Mouse (Mus musculus): ENCODE measurements at regions not wholly inside any gene's neighbourhood (a gene's known extent, or its start where the extent isn't known, plus 50 kb on each side); places are given as distances from the start of the nearest gene placed in this dataset.

DNA sequence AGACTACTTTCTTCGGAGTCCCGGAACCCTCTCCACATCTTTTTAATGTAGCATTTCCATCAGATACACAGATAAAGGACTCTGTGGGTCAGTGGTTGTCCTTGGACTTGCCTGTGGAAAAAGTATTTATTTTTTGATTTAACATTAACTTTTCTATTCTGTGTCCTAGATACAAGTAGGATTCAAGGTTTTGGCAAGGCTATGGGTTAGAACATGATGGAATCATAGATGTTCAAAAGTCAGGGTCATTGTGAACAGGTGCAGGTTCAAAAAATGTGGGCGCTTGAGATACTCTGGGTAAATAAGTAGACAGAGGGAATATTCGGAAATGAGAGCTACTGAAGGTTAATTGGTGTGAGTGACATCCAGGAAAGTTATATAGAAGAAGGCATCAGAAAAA is 347.7 kb downstream of the Cypt12 start:
- Histone ChIP-seq H3K4me3 (no peak overlapping the region), H3K4me2 (replicated peaks) (no peak overlapping the region), H3K9ac (replicated peaks) (no peak overlapping the region), H3K9me3 (no peaks in the 10 kb centered on the region), H3K27ac (replicated peaks) (no peak overlapping the region), H3K27me3 (no peaks in the 10 kb centered on the region), H3K36me3 (no peaks in the 10 kb centered on the region), H3K4me1 (no peaks in the 10 kb centered on the region)
- 94% methylated on average over 4 of the region's 4 CpGs for WGBS
- no peak for ATAC-seq (ENCODE audit: low FRiP score, low read depth)

DNA sequence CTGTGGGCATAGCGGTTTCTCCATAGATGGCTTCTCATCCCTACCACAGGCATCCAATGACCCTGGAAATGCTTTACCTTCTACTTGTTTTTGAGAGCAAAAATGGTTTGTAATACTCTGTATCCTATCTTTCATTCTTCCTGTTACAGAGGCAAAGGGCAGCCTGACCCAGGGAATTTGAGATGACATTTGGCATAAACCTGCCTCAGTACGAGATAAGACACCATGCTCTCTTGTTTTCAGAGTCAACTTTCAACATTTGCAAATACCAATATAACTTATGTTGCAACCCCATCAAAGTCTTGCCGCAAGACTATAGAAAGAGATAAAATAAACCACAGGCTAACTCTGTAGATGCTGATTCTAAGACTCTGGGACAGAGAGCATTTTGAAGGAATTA is 350.5 kb downstream of the Cypt12 start:
- ATAC-seq (ENCODE audit: low FRiP score, low read depth): no peak
- Histone ChIP-seq H3K4me1 (no peaks in the 10 kb centered on the region), H3K4me3 (no peak overlapping the region), H3K27me3 (no peaks in the 10 kb centered on the region), H3K4me2 (replicated peaks) (no peak overlapping the region), H3K9ac (replicated peaks) (no peak overlapping the region), H3K27ac (replicated peaks) (no peak overlapping the region), H3K36me3 (no peaks in the 10 kb centered on the region), H3K9me3 (no peaks in the 10 kb centered on the region)
- 90% methylated on average over 3 of the region's 3 CpGs for WGBS

DNA sequence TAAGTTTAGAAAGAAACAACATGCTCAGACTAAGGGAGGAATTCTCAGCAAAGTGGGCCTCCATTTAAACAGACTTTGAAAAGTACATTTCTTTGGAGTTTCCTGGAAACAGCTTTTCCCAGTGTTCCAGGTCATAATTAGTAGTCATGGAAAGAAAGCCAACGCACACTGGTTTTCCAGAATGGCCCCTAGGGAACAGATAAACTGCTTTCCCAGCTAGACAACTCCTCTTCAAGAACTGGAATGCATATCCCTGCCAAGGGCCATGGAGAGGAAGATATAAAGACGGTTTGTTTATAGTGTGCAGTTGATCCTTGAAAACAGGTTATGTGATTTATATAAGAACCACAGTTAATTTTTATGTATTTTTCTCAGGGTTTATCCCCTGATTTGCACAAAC is 351.3 kb downstream of the Cypt12 start:
- ATAC-seq (ENCODE audit: low FRiP score, low read depth): no peak

GRCm38 (mm10) chr3:18319433-18319832 is 371.2 kb downstream of the Cypt12 start:
- H3K9me3 ChIP-seq: no peaks in the 10 kb centered on the region; the same call in 1 of the 2 replicates
- no peaks in the 10 kb centered on the region for H3K4me1 ChIP-seq
- no peaks in the 10 kb centered on the region for H3K36me3 ChIP-seq
- no peak overlapping the region for H3K9ac ChIP-seq (replicated peaks)
- no peak overlapping the region for H3K27ac ChIP-seq (replicated peaks)
- no peak for ATAC-seq (ENCODE audit: low FRiP score, low read depth)
- H3K4me2 ChIP-seq (replicated peaks): no peak overlapping the region
- H3K27me3 ChIP-seq: no peaks in the 10 kb centered on the region
- H3K4me3 ChIP-seq: no peak overlapping the region
- 85% methylated on average over 2 of the region's 2 CpGs for WGBS

More for the DNA sequence above, 351.3 kb downstream of the Cypt12 start:
- no peak overlapping the region for H3K9ac ChIP-seq (replicated peaks)
- no peaks in the 10 kb centered on the region for H3K27me3 ChIP-seq
- no peak overlapping the region for H3K27ac ChIP-seq (replicated peaks)
- H3K4me2 ChIP-seq (replicated peaks): no peak overlapping the region
- H3K4me1 ChIP-seq: no peaks in the 10 kb centered on the region
- H3K36me3 ChIP-seq: no peaks in the 10 kb centered on the region
- 74% methylated on average over 2 of the region's 2 CpGs for WGBS
- no peaks in the 10 kb centered on the region for H3K9me3 ChIP-seq
- no peak overlapping the region for H3K4me3 ChIP-seq

DNA sequence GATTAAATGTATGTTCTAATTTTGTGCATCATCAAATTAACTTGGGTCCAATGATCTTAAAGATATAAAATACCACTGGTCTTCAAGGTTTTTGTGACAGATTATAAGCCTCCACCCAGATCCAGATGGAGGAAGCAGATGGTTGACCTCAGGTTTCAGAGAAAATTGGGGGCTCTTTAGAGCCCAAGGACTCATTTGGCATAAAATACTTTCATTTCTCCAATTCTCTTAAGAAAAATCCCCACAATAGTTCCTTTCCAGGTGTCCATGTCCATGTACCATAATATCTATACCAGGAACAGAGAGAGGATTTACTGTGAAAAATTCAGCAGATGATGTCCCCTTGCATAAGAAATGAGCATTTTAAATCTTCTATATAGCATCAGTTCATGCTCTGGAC is 385.0 kb downstream of the Cypt12 start:
- Histone ChIP-seq H3K27me3 (no peaks in the 10 kb centered on the region), H3K4me2 (replicated peaks) (no peak overlapping the region), H3K36me3 (no peaks in the 10 kb centered on the region), H3K4me3 (no peak overlapping the region), H3K9me3 (no peaks in the 10 kb centered on the region), H3K9ac (replicated peaks) (no peak overlapping the region), H3K4me1 (no peaks in the 10 kb centered on the region), H3K27ac (replicated peaks) (no peak overlapping the region)
- ATAC-seq (ENCODE audit: low FRiP score, low read depth): no peak

- no peak overlapping the region for H3K9ac ChIP-seq (replicated peaks)
- 41% methylated on average over 1 of the region's 1 CpGs for WGBS
- no peak for ATAC-seq (ENCODE audit: low FRiP score, low read depth)
Observed at GRCm38 (mm10) chr3:18339189-18339588, 391.0 kb downstream of the Cypt12 start.

GRCm38 (mm10) chr3:18341757-18342156 is 393.5 kb downstream of the Cypt12 start:
- no peak overlapping the region for H3K27ac ChIP-seq (replicated peaks)
- no peaks in the 10 kb centered on the region for H3K9me3 ChIP-seq
- H3K4me3 ChIP-seq: no peak overlapping the region
- no peaks in the 10 kb centered on the region for H3K27me3 ChIP-seq
- H3K4me1 ChIP-seq: no peaks in the 10 kb centered on the region
- no peak for ATAC-seq (ENCODE audit: low FRiP score, low read depth)
- H3K36me3 ChIP-seq: no peaks in the 10 kb centered on the region
- WGBS: 84% methylated on average over 8 of the region's 8 CpGs
- H3K9ac ChIP-seq (replicated peaks): no peak overlapping the region
- no peak overlapping the region for H3K4me2 ChIP-seq (replicated peaks)

More at GRCm38 (mm10) chr3:18339189-18339588, 391.0 kb downstream of the Cypt12 start:
- no peak overlapping the region for H3K27ac ChIP-seq (replicated peaks)
- H3K36me3 ChIP-seq: no peaks in the 10 kb centered on the region
- H3K27me3 ChIP-seq: no peaks in the 10 kb centered on the region
- H3K4me2 ChIP-seq (replicated peaks): no peak overlapping the region
- H3K9me3 ChIP-seq: no peaks in the 10 kb centered on the region
- no peaks in the 10 kb centered on the region for H3K4me1 ChIP-seq
- no peak overlapping the region for H3K4me3 ChIP-seq

GRCm38 (mm10) chr3:18378014-18379005 is 430.1 kb downstream of the Cypt12 start:
- Histone ChIP-seq H3K4me1 (no peaks in the 10 kb centered on the region), H3K9ac (replicated peaks) (no peak overlapping the region), H3K9me3 (no peaks in the 10 kb centered on the region), H3K27me3 (no peaks in the 10 kb centered on the region), H3K4me3 (no peak overlapping the region), H3K4me2 (replicated peaks) (no peak overlapping the region), H3K36me3 (no peaks in the 10 kb centered on the region), H3K27ac (replicated peaks) (no peak overlapping the region)
- ATAC-seq (ENCODE audit: low FRiP score, low read depth): 0 out of 2 replicates have a peak, but pooled peaks have one; percentile 34
- 87% methylated on average over 8 of the region's 8 CpGs for WGBS

- Histone ChIP-seq H3K9me3 (no peaks in the 10 kb centered on the region), H3K36me3 (no peaks in the 10 kb centered on the region), H3K4me1 (no peaks in the 10 kb centered on the region), H3K9ac (replicated peaks) (no peak overlapping the region), H3K27ac (replicated peaks) (no peak overlapping the region), H3K4me3 (no peak overlapping the region), H3K27me3 (no peaks in the 10 kb centered on the region), H3K4me2 (replicated peaks) (no peak overlapping the region)
- WGBS: 88% methylated on average over 4 of the region's 4 CpGs
- no peak for ATAC-seq (ENCODE audit: low FRiP score, low read depth)
Observed at GRCm38 (mm10) chr3:18421886-18422575, 473.8 kb downstream of the Cypt12 start.

- no peaks in the 10 kb centered on the region for H3K9me3 ChIP-seq
- WGBS: 96% methylated on average over 1 of the region's 1 CpGs
- no peaks in the 10 kb centered on the region for H3K4me1 ChIP-seq
- no peaks in the 10 kb centered on the region for H3K27me3 ChIP-seq
- H3K4me2 ChIP-seq (replicated peaks): no peak overlapping the region
- ATAC-seq (ENCODE audit: low FRiP score, low read depth): no peak
- no peak overlapping the region for H3K9ac ChIP-seq (replicated peaks)
- H3K27ac ChIP-seq (replicated peaks): no peak overlapping the region
- H3K4me3 ChIP-seq: no peak overlapping the region
- H3K36me3 ChIP-seq: no peaks in the 10 kb centered on the region
Observed at GRCm38 (mm10) chr3:18428908-18429307, 480.7 kb downstream of the Cypt12 start.

- Histone ChIP-seq H3K4me1 (no peaks in the 10 kb centered on the region), H3K9me3 (no peaks in the 10 kb centered on the region), H3K9ac (replicated peaks) (no peak overlapping the region), H3K4me2 (replicated peaks) (no peak overlapping the region), H3K27me3 (no peaks in the 10 kb centered on the region), H3K36me3 (no peaks in the 10 kb centered on the region), H3K4me3 (no peak overlapping the region), H3K27ac (replicated peaks) (no peak overlapping the region)
- WGBS: 83% methylated on average over 5 of the region's 5 CpGs
- no peak for ATAC-seq (ENCODE audit: low FRiP score, low read depth)
Observed at GRCm38 (mm10) chr3:18438845-18439244, 490.6 kb downstream of the Cypt12 start.

- no peaks in the 10 kb centered on the region for H3K36me3 ChIP-seq
- H3K27ac ChIP-seq (replicated peaks): no peak overlapping the region
- H3K9me3 ChIP-seq: no peaks in the 10 kb centered on the region
- no peak overlapping the region for H3K4me2 ChIP-seq (replicated peaks)
- WGBS: 88% methylated on average over 3 of the region's 3 CpGs
- H3K27me3 ChIP-seq: no peaks in the 10 kb centered on the region
- ATAC-seq (ENCODE audit: low FRiP score, low read depth): no peak
- H3K9ac ChIP-seq (replicated peaks): no peak overlapping the region
- H3K4me1 ChIP-seq: 0 out of 2 replicates have a peak, but pooled peaks cover 2% of the 10 kb centered on the region
- H3K4me3 ChIP-seq: no peak overlapping the region
Observed at GRCm38 (mm10) chr3:18452197-18452933, 504.2 kb downstream of the Cypt12 start.

Measured in midbrain, embryonic 12.5 days (tissue).